Mouse (Mus musculus) ES-E14 (cell line): ENCODE measurements around the gene Treml4.

Source experiments
- CHD2 ChIP-seq: IDR thresholded peaks from 2 replicates; pipeline ENCODE4 v1.6.1; 2014; ENCODE audit warnings: mild to moderate bottlenecking, low read depth, low read length, inconsistent platforms
- MAFK ChIP-seq: IDR thresholded peaks from 2 replicates; pipeline ENCODE4 v1.6.1; 2014; ENCODE audit warnings: mild to moderate bottlenecking, low read depth, low read length, inconsistent platforms; ENCODE audit not compliant: insufficient read depth

GRCm38 (mm10) chr17:48235773-48236370 lies 28.2 kb upstream of the Treml4 start:
- no peak for TF ChIP-seq CHD2
- TF ChIP-seq MAFK = no peak
